Mouse (Mus musculus): ENCODE measurements around the gene Slc47a1.

The Slc47a1 gene

DNA sequence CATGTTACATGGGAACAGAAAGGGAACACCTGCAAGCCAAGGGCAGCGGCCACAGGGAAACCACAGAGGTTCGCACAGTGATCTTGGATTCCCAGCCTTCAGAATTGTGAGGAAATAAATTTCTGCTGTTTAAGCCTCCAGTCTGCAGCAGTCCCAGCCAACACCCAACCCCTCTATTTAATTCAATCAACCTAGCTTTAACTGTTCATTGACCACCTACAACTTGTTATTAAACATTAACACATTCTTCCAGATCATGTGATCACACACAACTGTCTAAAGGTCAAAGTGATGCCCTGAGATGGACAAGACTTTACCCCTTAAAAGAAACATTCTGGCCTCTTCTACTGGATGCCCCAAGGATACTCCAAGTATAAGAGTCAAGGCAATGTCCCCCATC, 9.5 kb downstream of the Slc47a1 start:
- peak; percentile 59 for DNase-seq

GRCm38 (mm10) chr11:61366517-61367273, 11.4 kb downstream of the Slc47a1 start:
- no peak for DNase-seq

DNA sequence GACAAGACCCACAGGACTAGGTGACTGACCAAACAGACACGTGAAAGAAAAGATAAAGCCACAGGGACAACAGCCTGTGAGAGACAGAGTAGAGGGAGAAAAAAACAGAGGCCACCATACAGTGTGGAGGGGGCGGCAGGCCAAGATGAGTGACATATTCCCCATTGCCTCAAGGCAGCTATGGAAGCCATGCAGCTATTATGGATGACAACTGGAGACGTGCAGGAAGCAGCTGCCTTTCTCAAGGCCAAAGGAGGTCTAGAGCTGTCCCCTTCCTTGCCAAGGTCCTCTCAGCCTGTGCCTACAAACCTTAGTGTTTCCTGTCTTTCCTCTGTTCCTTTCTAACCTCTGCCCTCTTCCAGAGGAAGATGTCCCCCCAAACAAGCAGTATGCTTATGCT, 12.2 kb downstream of the Slc47a1 start:
- no peak for DNase-seq

GRCm38 (mm10) chr11:61364096-61364495, 14.0 kb downstream of the Slc47a1 start:
- DNase-seq = no peak

- DNase-seq = no peak
These were observed 16.5 kb downstream of the Slc47a1 start for GRCm38 (mm10) chr11:61361515-61362190.

- peak; percentile 48 for DNase-seq
These were observed 21.5 kb downstream of the Slc47a1 start for GRCm38 (mm10) chr11:61356600-61356999.

GRCm38 (mm10) chr11:61356111-61356510, 22.0 kb downstream of the Slc47a1 start:
- DNase-seq = no peak

DNA sequence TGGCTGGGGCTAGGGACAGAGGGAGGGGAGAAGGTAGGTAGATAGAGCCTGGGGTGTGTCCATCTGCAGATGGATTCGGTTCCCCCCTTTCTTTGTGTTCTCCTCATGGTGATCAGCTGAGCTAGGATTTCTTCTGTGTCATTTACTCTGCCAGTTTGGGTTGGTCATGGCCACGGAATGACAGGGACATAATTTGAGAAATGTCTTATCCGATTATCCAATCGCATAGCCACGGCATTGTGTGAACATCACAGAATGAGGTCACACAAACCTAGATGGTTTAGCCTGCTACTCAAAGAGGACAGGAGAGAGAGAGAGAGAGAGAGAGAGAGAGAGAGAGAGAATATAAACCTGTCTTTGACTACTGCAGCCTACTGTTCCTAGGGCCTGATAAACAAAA, 22.8 kb downstream of the Slc47a1 start:
- DNase-seq = no peak

- peak; percentile 69 for DNase-seq
These were observed 23.8 kb downstream of the Slc47a1 start for GRCm38 (mm10) chr11:61354346-61354745.

DNA sequence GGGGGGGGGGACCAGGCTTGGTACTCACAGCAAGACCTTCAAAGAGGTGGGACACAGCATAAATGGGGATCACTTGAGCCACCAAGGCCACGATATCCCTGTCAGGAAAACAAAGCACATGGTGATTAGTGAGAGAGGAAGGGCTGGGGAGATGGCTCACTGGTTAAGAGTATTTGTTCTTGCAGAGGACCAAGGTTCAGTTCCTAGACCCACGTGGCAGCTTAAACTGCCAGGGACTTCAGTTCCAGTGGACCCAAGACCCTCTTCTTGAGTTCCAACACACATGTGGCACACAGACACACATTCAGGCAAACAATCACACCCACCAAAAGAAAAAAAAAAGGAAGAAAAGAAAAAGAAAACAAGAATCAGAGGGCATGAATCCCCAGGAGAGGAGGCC, 25.1 kb downstream of the Slc47a1 start:
- DNase-seq = no peak

DNA sequence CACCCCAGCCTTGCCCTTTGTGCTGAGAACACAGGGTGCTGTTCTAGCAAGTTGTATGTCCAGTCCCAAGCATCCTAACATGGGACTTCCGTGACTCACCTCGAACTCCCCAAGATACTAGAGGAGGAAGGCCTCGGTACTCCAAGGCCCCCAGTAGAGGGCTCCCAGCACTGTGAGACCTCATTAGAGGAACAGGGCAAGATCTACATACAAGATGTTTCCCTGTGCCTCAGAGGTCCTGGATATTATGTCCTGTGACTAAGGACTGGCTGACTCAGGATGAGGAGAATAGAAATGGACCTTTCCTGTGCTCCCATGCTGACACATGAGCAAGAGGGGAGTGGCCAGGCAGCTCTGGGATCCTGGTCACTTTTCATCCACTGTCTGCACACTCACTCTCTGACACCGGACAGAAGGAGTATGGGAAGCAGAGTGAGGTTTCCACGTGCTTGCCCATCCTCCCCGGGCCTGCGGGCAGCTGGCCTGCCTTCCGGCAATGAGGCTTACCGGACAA, 25.9 kb downstream of the Slc47a1 start:
- DNase-seq = no peak

GRCm38 (mm10) chr11:61349337-61349736, 28.8 kb downstream of the Slc47a1 start:
- DNase-seq = peak; percentile 90

GRCm38 (mm10) chr11:61346133-61346532, 32.0 kb downstream of the Slc47a1 start:
- no peak for DNase-seq

DNA sequence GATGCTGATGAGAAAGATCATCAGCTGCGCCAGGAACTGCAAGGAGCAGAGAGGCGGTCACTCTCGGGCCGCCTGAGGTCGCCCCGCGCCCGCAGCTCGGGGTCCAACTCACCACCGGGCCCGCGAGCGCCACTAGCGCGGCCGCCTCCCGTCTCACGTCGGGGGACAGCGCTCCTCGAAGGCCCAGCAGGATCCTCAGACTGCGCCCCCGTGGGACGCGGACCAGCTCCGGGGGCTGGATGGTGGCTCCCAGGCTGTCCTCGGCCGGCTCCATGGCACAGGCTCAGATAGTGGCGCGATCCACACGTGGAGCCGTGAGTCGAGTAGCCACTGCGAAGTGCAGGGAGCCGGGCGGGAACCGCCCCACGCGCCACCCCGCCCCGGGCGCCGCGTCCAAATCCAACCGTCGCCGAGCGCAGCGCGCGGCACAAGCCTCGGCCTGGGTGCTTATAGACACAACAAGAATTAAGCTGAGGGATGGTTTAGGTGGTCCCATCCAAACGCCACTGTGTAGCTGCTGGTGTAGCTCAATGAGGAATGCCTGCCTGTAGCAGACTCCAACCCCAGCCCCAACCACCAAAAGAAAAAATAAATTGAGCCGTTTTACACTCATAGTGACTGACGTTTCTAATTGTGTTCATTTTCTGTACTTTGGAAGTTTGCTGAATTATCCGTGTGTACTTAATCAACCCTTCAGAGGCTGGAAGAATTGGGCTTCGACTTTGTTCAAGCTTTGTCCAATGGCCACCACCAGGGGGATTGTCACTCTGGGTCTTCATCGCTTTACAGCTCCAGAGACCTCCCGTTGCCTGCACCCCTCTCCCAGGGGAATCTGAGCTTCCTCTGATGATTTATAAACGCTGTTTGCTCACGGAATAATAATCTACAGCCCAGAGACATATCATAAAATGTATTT, 35.4 kb downstream of the Slc47a1 start, which contains the start of gene Slc47a2:
Slc47a2 (minus strand) TSS at position 356 of the 916 bp plus-strand sequence.
- peak; percentile 46 for DNase-seq

GRCm38 (mm10) chr11:61341971-61342370, 36.2 kb downstream of the Slc47a1 start:
- no peak for DNase-seq

GRCm38 (mm10) chr11:61341233-61341632, 36.9 kb downstream of the Slc47a1 start:
- DNase-seq = no peak

GRCm38 (mm10) chr11:61340374-61340773, 37.8 kb downstream of the Slc47a1 start:
- no peak for DNase-seq

- no peak for DNase-seq
These were observed 40.6 kb downstream of the Slc47a1 start for GRCm38 (mm10) chr11:61337586-61337985.

- no peak for DNase-seq
These were observed 57.0 kb downstream of the Slc47a1 start for GRCm38 (mm10) chr11:61320904-61321687.

DNA sequence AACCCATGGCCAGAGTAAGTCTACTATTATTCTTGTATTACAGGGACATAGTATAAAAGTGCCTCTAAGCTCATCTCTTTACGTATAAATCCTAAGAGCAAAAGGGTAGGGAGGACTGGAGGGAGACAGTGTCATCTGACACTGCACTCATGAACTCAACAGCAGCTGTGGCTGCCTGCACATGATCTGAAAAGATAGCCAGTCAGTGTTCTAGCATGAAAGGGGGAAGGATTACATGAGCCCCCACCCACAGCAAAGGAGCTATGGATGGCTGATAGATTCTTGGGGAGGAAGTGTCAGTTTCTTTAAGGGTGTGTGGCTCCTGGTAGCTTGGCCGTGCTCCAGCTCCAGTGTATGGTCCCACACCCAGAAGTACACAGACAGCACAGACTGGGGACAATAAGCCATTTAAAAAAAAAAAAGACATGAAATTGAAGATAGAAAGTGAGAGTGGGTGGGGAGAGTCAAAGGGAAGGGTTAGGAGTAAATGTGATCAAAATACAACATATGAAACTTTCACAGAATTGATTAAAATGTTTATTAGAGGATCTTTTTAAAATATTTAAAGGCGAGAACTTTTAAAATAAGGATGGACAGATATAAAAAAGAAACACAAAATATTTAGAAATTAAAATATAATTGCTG, 58.1 kb downstream of the Slc47a1 start:
- no peak for DNase-seq

- DNase-seq = peak; percentile 17
These were observed 58.8 kb downstream of the Slc47a1 start for GRCm38 (mm10) chr11:61319233-61319922.
